Comparison of ENCODE assay signal across 20 mouse cellular contexts in genomic region chr1:97019404-97019803, GRCm38 (mm10).
"Had no signal": no experiment of that assay in that cellular context is flagged by ENCODE, and none has a peak within 500 bp of the region (broad histone marks: within the 10 kb centered on the region; RNA-seq: fewer than 3 reads in every experiment).

No protein-coding gene starts in this region.

- H3K27ac ChIP-seq: gastrocnemius, adult 2 months; heart, adult 2 months; heart, embryonic 13.5 days; heart, embryonic 15.5 days; hindbrain, embryonic 13.5 days; hindbrain, embryonic 15.5 days; hindbrain, postnatal 0 days; kidney, embryonic 15.5 days; kidney, postnatal 0 days; layer of hippocampus, adult 2 months; left cerebral cortex, adult 2 months; limb, embryonic 10.5 days; limb, embryonic 12.5 days; liver, embryonic 13.5 days had no signal

- H3K36me3 ChIP-seq: heart, embryonic 13.5 days; heart, embryonic 15.5 days; hindbrain, embryonic 13.5 days; hindbrain, embryonic 15.5 days; kidney, embryonic 15.5 days; limb, embryonic 10.5 days; limb, embryonic 12.5 days; liver, embryonic 13.5 days had no signal

- H3K4me1 ChIP-seq: heart, embryonic 13.5 days; heart, embryonic 15.5 days; hindbrain, embryonic 13.5 days; hindbrain, embryonic 15.5 days; kidney, embryonic 15.5 days; limb, embryonic 10.5 days; limb, embryonic 12.5 days; liver, embryonic 13.5 days had no signal

- H3K4me2 ChIP-seq: heart, embryonic 11.5 days; heart, embryonic 13.5 days; heart, embryonic 15.5 days; hindbrain, embryonic 13.5 days; hindbrain, embryonic 15.5 days; kidney, embryonic 15.5 days; limb, embryonic 12.5 days; liver, embryonic 11.5 days; liver, embryonic 13.5 days had no signal

- DNase-seq: gastrocnemius, adult 2 months; gastrocnemius, postnatal 10 days; gastrocnemius, postnatal 25 days; heart, adult 11 months; heart, adult 2 months; liver, embryonic 13.5 days had no signal

- H3K9ac ChIP-seq: heart, embryonic 13.5 days; heart, embryonic 15.5 days; hindbrain, embryonic 13.5 days; hindbrain, embryonic 15.5 days; kidney, embryonic 15.5 days; limb, embryonic 12.5 days; liver, embryonic 13.5 days had no signal

- H3K27me3 ChIP-seq: heart, embryonic 13.5 days; heart, embryonic 15.5 days; hindbrain, embryonic 13.5 days; hindbrain, embryonic 15.5 days; kidney, embryonic 15.5 days; limb, embryonic 12.5 days; liver, embryonic 13.5 days had no signal

- H3K4me3 ChIP-seq: gastrocnemius, adult 2 months; heart, adult 2 months; heart, embryonic 13.5 days; heart, embryonic 15.5 days; hindbrain, embryonic 13.5 days; hindbrain, embryonic 15.5 days; kidney, embryonic 15.5 days; layer of hippocampus, adult 2 months; left cerebral cortex, adult 2 months; limb, embryonic 10.5 days; limb, embryonic 12.5 days; liver, embryonic 13.5 days had no signal

- H3K9me3 ChIP-seq: heart, embryonic 15.5 days; hindbrain, embryonic 13.5 days; hindbrain, embryonic 15.5 days; kidney, embryonic 15.5 days; limb, embryonic 10.5 days; limb, embryonic 12.5 days; liver, embryonic 13.5 days had no signal

- ATAC-seq: hindbrain, postnatal 0 days; intestine, embryonic 16.5 days had no signal
